Mouse (Mus musculus) small intestine, adult 2 months (tissue): ENCODE measurements around the gene Pak1ip1. TPM values are rescaled to one million over a fixed set of nuclear protein-coding genes. Genes with fewer than 3 reads are reported as not detected.

Experiments
- H3K27ac ChIP-seq: fragments of 200-500 bp; 2 replicates; pipeline ENCODE4 v1.5.1; 2012; ENCODE audit warnings: low read depth, low read length, control low read depth, inconsistent platforms; ENCODE audit not compliant: insufficient read depth
- H3K27me3 ChIP-seq: fragments of 200-500 bp; 2 replicates; pipeline ENCODE4 v1.6.1; 2012; ENCODE audit warnings: mild to moderate bottlenecking, moderate library complexity, low read length, inconsistent platforms; ENCODE audit not compliant: control insufficient read depth, insufficient read depth
- H3K36me3 ChIP-seq: fragments of 200-500 bp; 2 replicates; pipeline ENCODE4 v1.6.1; 2012; ENCODE audit warnings: mild to moderate bottlenecking, low read length, control low read depth, inconsistent platforms; ENCODE audit not compliant: control insufficient read depth, insufficient read depth
- H3K4me1 ChIP-seq: fragments of 200-500 bp; 2 replicates; pipeline ENCODE4 v1.6.1; 2012; ENCODE audit warnings: low read length, inconsistent platforms, mixed read lengths; ENCODE audit not compliant: control insufficient read depth, insufficient read depth, insufficient read length
- H3K4me3 ChIP-seq: fragments of 200-500 bp; 2 replicates; pipeline ENCODE4 v1.5.1; 2012; ENCODE audit warnings: low read depth, mild to moderate bottlenecking, control low read depth, inconsistent platforms, low read length, moderate library complexity
- CTCF ChIP-seq: fragments of 200-500 bp; IDR thresholded peaks from 2 replicates; pipeline ENCODE4 v1.5.1; 2012; ENCODE audit warnings: low read depth, mild to moderate bottlenecking, control low read depth, inconsistent platforms, low read length, moderate library complexity, mixed read lengths; ENCODE audit not compliant: insufficient replicate concordance, insufficient read length; ENCODE audit errors: extremely low read depth
- POLR2A ChIP-seq: fragments of 200-500 bp; IDR thresholded peaks from 2 replicates; pipeline ENCODE4 v1.6.1; 2012; ENCODE audit warnings: low read depth, mild to moderate bottlenecking, control low read depth, inconsistent platforms, low read length, moderate library complexity
- WGBS: fragments of 180-500 bp; shearing (Covaris S2); methylation state at CpG from one replicate; pipeline ENCODE4 v1.1.7; 2018; 5-methylcytosine and 5-hydroxymethylcytosine counted together
- polyA plus RNA-seq: library from polyadenylated mRNA; depleted of rRNA; stranded (reverse); fragments of >200 nt; gene quantifications from 2 replicates; pipeline ENCODE4 v1.2.3, GENCODE M21; 2012

Pak1ip1 gene
- polyA plus RNA-seq, 1 experiment: 31.5 TPM

- Histone ChIP-seq H3K27ac (no peak overlapping the region), H3K27me3 (no peaks in the 10 kb centered on the region), H3K36me3 (peaks cover 41% of the 10 kb centered on the region), H3K4me1 (peaks cover 9% of the 10 kb centered on the region), H3K4me3 (no peak overlapping the region)
- no peak for TF ChIP-seq POLR2A
- no peak for TF ChIP-seq CTCF
- WGBS: 83% methylated on average over 13 of the region's 13 CpGs
Observed at GRCm38 (mm10) chr13:41018756-41019591, 18.2 kb downstream of the Pak1ip1 start.

DNA sequence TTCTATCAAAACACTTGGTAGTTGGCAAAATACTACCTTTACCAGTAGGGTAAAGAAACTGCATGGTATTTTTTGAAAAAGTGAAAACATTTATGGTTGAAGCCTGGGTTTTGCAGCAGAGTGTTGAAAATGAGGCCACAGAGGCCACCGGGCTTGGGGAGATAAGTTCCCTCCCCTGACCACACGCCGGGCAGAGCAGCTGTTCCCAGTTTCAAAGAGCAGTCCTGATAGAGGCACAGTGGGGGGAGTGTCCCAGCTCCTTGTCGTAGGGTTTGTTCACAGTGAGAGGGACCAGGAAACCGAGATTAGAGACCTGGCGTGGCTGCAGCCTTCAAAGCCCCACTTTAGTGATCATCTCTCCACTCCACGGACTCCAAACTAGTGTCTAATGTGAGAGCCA, 19.7 kb downstream of the Pak1ip1 start:
- peaks cover 9% of the 10 kb centered on the region for H3K4me1 ChIP-seq
- no peak for TF ChIP-seq POLR2A
- TF ChIP-seq CTCF: no peak
- H3K36me3 ChIP-seq: peaks cover 40% of the 10 kb centered on the region
- H3K27ac ChIP-seq: no peak overlapping the region
- H3K4me3 ChIP-seq: no peak overlapping the region
- no peaks in the 10 kb centered on the region for H3K27me3 ChIP-seq
- WGBS: 49% methylated on average over 7 of the region's 7 CpGs

- WGBS: 85% methylated on average over 6 of the region's 6 CpGs
Observed at GRCm38 (mm10) chr13:41021607-41022006, 20.8 kb downstream of the Pak1ip1 start.

GRCm38 (mm10) chr13:41022099-41022498, 21.3 kb downstream of the Pak1ip1 start:
- peaks cover 40% of the 10 kb centered on the region for H3K36me3 ChIP-seq
- peaks cover 6% of the 10 kb centered on the region for H3K4me1 ChIP-seq
- no peak overlapping the region for H3K27ac ChIP-seq
- no peak for TF ChIP-seq CTCF
- no peak for TF ChIP-seq POLR2A
- no peak overlapping the region for H3K4me3 ChIP-seq
- 69% methylated on average over 13 of the region's 13 CpGs for WGBS
- H3K27me3 ChIP-seq: no peaks in the 10 kb centered on the region

More at GRCm38 (mm10) chr13:41021607-41022006, 20.8 kb downstream of the Pak1ip1 start:
- Histone ChIP-seq H3K4me3 (no peak overlapping the region), H3K4me1 (peaks cover 9% of the 10 kb centered on the region), H3K27me3 (no peaks in the 10 kb centered on the region), H3K36me3 (peaks cover 40% of the 10 kb centered on the region), H3K27ac (no peak overlapping the region)
- no peak for TF ChIP-seq CTCF
- no peak for TF ChIP-seq POLR2A

GRCm38 (mm10) chr13:41030098-41030497, 29.3 kb downstream of the Pak1ip1 start:
- H3K27ac ChIP-seq: no peak overlapping the region
- H3K36me3 ChIP-seq: no peaks in the 10 kb centered on the region
- no peaks in the 10 kb centered on the region for H3K27me3 ChIP-seq
- TF ChIP-seq CTCF (no peak), POLR2A (no peak)
- H3K4me3 ChIP-seq: no peak overlapping the region
- H3K4me1 ChIP-seq: no peaks in the 10 kb centered on the region
- WGBS: 70% methylated on average over 5 of the region's 5 CpGs

DNA sequence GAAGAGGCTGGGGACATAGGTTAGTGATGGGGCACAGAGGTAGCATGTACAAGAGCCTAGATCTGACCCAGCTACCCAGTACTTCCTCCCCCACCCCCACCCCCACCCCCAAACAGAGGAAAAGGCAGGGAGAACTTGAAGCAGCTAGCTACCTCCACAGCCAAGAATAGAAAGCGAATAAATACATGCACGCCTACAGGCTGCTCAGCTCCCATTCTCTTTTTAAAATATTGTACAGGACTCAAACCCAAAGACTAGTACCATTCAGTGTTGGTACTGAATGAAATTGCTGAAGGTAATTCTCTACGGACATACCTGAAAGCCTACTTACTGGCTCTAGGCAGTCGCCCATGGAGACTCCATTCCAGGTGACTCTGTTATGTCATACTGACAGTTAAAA, 41.7 kb downstream of the Pak1ip1 start:
- whole genome bisulfite sequencing: 88% methylated on average over 4 of the region's 4 CpGs
- no peaks in the 10 kb centered on the region for H3K27me3 ChIP-seq
- no peak overlapping the region for H3K27ac ChIP-seq
- H3K36me3 ChIP-seq: no peaks in the 10 kb centered on the region
- H3K4me3 ChIP-seq: no peak overlapping the region
- no peaks in the 10 kb centered on the region for H3K4me1 ChIP-seq
- TF ChIP-seq POLR2A: no peak
- no peak for TF ChIP-seq CTCF

DNA sequence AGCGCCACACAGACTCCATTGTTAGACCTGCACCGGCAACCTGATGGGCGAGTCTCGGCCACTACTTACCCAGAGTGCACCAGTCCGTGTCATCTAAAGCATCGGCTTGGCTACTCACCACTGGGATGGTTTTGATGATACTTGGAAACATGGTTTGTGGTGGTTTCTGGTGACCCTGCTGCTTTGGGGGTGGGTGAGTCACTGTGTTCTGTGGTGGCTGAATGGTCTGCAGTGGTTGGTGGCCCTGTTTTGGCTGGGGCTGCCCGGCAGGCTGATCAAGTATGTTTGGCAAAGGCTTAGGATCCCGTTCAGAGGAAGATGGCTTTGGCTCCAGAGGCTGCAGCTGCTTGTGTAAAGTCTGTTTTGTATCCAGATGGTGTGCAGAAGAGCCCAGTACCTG, 45.1 kb downstream of the Pak1ip1 start:
- H3K27ac ChIP-seq: no peak overlapping the region
- H3K27me3 ChIP-seq: no peaks in the 10 kb centered on the region
- H3K4me1 ChIP-seq: no peaks in the 10 kb centered on the region
- H3K36me3 ChIP-seq: no peaks in the 10 kb centered on the region
- WGBS: 81% methylated on average over 8 of the region's 8 CpGs
- TF ChIP-seq POLR2A: no peak
- no peak for TF ChIP-seq CTCF
- no peak overlapping the region for H3K4me3 ChIP-seq
